Comparison of ENCODE assay signal across 9 mouse cellular contexts in the genomic region with DNA sequence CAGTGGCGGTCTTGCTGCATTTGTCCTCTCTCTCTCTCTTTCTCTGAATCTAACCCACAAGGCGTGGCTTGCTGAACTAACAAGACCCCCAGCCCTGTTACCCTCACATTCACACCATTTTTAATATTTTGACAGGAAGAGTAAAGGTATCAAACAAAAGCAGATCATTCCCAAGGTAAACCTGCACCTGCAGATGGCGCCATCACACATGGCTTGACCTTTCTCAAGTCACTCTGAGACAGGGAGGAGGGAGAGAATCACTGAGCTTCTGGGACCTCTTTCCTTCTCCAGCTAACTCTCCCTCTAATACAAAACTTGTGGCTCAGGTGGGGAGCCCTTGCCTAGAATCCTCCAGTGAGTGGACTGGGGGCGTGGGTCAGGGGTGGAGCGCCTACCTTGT. TPM values are rescaled to one million over a fixed set of nuclear protein-coding genes. Genes with fewer than 3 reads are reported as not detected.
DNase-seq lines count a peak whose midpoint lies in the region.
"Had no signal": no experiment of that assay in that cellular context is flagged by ENCODE, and none has a peak within 500 bp of the region (broad histone marks: within the 10 kb centered on the region; RNA-seq: fewer than 3 reads in every experiment).

No protein-coding gene starts in this region.

- intact Hi-C loops in gastrocnemius, postnatal 14 days (cut with DNase I; ENCODE audit: low total_unique reads) = no loop called here

- DNase-seq in gastrocnemius, postnatal 10 days = peak; percentile 35
- DNase-seq in gastrocnemius, postnatal 14 days = no peak
- peak; percentile 56 for DNase-seq in urinary bladder, postnatal 14 days (ENCODE audit: low spot score)
- DNase-seq in urinary bladder, postnatal 4 days (ENCODE audit: low spot score in 2 of 2) = no peak
- DNase-seq in embryo, embryonic 9.5 days (ENCODE audit: extremely low spot score) = peak; percentile 37
- peak; percentile 61 for DNase-seq in lung, postnatal 36 days
- DNase-seq in layer of hippocampus, postnatal 10 days (ENCODE audit: low spot score in 2 of 2) = no peak
- no peak for DNase-seq in right cerebral cortex, adult 18-20 months
- DNase-seq: liver, embryonic 13.5 days had no signal

RNA-seq across cellular contexts. Expression of a gene that starts 26.0 kb away (rescaled TPM):
- total RNA-seq in gastrocnemius, postnatal 10 days (2021) = 100 to 1,000 TPM; 124 to 132 TPM
- total RNA-seq in gastrocnemius, postnatal 14 days (2021) = 10 to 100 TPM; 96.4 to 100.0 TPM
- 100 to 1,000 TPM in 1 of 2 experiments, 10 to 100 TPM in 1; 97.9 to 108 TPM for total RNA-seq in layer of hippocampus, postnatal 10 days (2021)

RNA-seq across cellular contexts. Expression of a gene that starts 30.5 kb away (rescaled TPM):
- 1 to 10 TPM; 7.4 to 8.1 TPM for total RNA-seq in gastrocnemius, postnatal 10 days (2021)
- total RNA-seq in gastrocnemius, postnatal 14 days (2021) = 1 to 10 TPM; 5.9 to 7.5 TPM
- total RNA-seq in layer of hippocampus, postnatal 10 days (2021) = 10 to 100 TPM; 17.2 to 17.6 TPM

RNA-seq across cellular contexts. Expression of a gene that starts 41.1 kb away (rescaled TPM):
- total RNA-seq in gastrocnemius, postnatal 10 days (2021) = 10 to 100 TPM; 23.2 to 29.7 TPM
- 10 to 100 TPM; 16.0 to 21.5 TPM for total RNA-seq in gastrocnemius, postnatal 14 days (2021)
- 10 to 100 TPM; 32.2 to 32.5 TPM for total RNA-seq in layer of hippocampus, postnatal 10 days (2021)

RNA-seq across cellular contexts. Expression of a gene that starts 55.0 kb away (rescaled TPM):
- total RNA-seq in gastrocnemius, postnatal 10 days (2021) = 10 to 100 TPM; 11.7 to 18.1 TPM
- 10 to 100 TPM; 11.0 to 12.9 TPM for total RNA-seq in gastrocnemius, postnatal 14 days (2021)
- 1 to 10 TPM; 6.7 to 7.3 TPM for total RNA-seq in layer of hippocampus, postnatal 10 days (2021)

RNA-seq across cellular contexts. Expression of a gene that starts 56.0 kb away (rescaled TPM):
- 10 to 100 TPM; 68.5 to 70.4 TPM for total RNA-seq in gastrocnemius, postnatal 10 days (2021)
- 10 to 100 TPM; 61.3 to 66.5 TPM for total RNA-seq in gastrocnemius, postnatal 14 days (2021)
- 10 to 100 TPM; 78.7 to 82.2 TPM for total RNA-seq in layer of hippocampus, postnatal 10 days (2021)

Comparison
In these comparisons a context has a peak if more than half of its experiments do, and no peak if none do; other contexts are left out.
1. DNase-seq: peak in gastrocnemius, postnatal 10 days (single experiment), urinary bladder, postnatal 14 days (single experiment), embryo, embryonic 9.5 days (single experiment) and lung, postnatal 36 days (single experiment); none in gastrocnemius, postnatal 14 days (single experiment), urinary bladder, postnatal 4 days (0 of 2), layer of hippocampus, postnatal 10 days (0 of 2) and right cerebral cortex, adult 18-20 months (single experiment).